Mouse (Mus musculus) kidney, embryonic 16.5 days (tissue): ENCODE data around the gene Ccdc33. TPM values are rescaled to one million over a fixed set of nuclear protein-coding genes. Genes with fewer than 3 reads are reported as not detected.

Experiments used
- ATAC-seq: fragments of 200-750 bp; cut with Nextera tagmentation; 2 replicates; pipeline ENCODE4 v1.8.0; 2017; ENCODE audit warnings: moderate TSS enrichment; ENCODE audit not compliant: low FRiP score, low TSS enrichment
- H3K27ac ChIP-seq: fragments of 300-500 bp; sonication (generic); 2 replicates; pipeline ENCODE4 v1.5.1; 2014; ENCODE audit warnings: low read length
- H3K27me3 ChIP-seq: fragments of 300-500 bp; sonication (generic); 2 replicates; pipeline ENCODE4 v1.6.1; 2014; ENCODE audit warnings: low read length, control low read depth, mixed read lengths; ENCODE audit not compliant: insufficient read depth
- H3K36me3 ChIP-seq: fragments of 300-500 bp; sonication (generic); 2 replicates; pipeline ENCODE4 v1.6.1; 2014; ENCODE audit warnings: low read length, control low read depth, mixed read lengths; ENCODE audit not compliant: insufficient read depth
- H3K4me1 ChIP-seq: fragments of 300-500 bp; sonication (generic); 2 replicates; pipeline ENCODE4 v1.6.1; 2014; ENCODE audit warnings: low read length, control low read depth, mixed read lengths; ENCODE audit not compliant: insufficient read depth
- H3K4me2 ChIP-seq: fragments of 300-500 bp; sonication (generic); replicated peaks from 2 replicates; pipeline ENCODE4 v1.6.1; 2014; ENCODE audit warnings: low read depth, low read length
- H3K4me3 ChIP-seq: fragments of 300-500 bp; sonication (generic); 2 replicates; pipeline ENCODE4 v1.5.1; 2014; ENCODE audit warnings: mild to moderate bottlenecking, low read length
- H3K9ac ChIP-seq: fragments of 300-500 bp; sonication (generic); replicated peaks from 2 replicates; pipeline ENCODE4 v1.6.1; 2014; ENCODE audit warnings: low read length
- H3K9me3 ChIP-seq: fragments of 300-500 bp; sonication (generic); 2 replicates; pipeline ENCODE4 v1.6.1; 2016; ENCODE audit warnings: low read length, control low read depth
- WGBS: fragments of 180-500 bp; shearing (Covaris S2); extraction: QIAGEN DNeasy Blood & Tissue Kit; methylation state at CpG from one replicate; pipeline ENCODE4 v1.1.7; 2014; 5-methylcytosine and 5-hydroxymethylcytosine counted together
- polyA plus RNA-seq: library from polyadenylated mRNA; unstranded; fragments of >200 nt; fragmentation: Nextera tagmentation; extraction: Ambion mirVana; gene quantifications from 2 replicates; pipeline ENCODE4 v1.2.1, GENCODE M21; 2015

The Ccdc33 gene
- polyA plus RNA-seq, 1 experiment from 2014 or later = 0.21 TPM

DNA sequence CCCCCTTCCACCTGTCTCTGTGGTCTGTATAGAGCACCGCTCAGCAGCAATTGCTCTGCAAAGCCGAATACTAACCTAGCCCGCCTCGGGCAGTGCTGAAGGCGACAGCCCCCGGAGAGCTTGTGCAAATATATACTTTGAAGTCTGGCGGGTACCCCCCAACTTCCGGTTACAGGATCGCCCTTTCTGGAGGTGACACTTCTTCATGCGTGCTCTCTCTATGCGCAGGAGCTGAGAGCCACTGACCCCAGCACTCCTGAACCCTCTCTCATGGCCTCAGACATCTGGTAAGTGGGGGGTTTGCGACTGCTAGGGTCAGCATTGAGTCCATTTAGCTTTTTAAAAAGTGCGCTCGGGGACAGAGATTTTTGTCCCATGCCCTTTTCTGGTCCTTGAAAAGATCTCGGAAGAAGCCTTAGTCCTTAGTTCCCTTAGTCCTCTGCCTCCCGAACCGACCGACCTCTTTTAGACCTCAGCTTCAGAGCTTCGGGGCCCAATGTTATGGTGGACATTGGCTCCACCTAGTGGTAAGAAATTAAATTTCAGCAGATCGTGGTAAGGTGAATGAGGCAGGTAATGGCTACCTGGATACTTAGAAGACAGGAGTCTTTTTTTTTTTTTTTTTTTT, 120.5 kb downstream of the Ccdc33 start:
- H3K4me3 ChIP-seq = peak overlapping the region; percentile 43
- no peaks in the 10 kb centered on the region for H3K9me3 ChIP-seq
- H3K4me2 ChIP-seq = peak overlapping the region; percentile 77
- WGBS = under 1% methylated on average over 20 of the region's 20 CpGs
- no peaks in the 10 kb centered on the region for H3K36me3 ChIP-seq
- peak overlapping the region; percentile 51 for H3K9ac ChIP-seq
- ATAC-seq = peak; percentile 55
- H3K4me1 ChIP-seq = peaks cover 12% of the 10 kb centered on the region
- no peak overlapping the region for H3K27ac ChIP-seq
- peaks cover 15% of the 10 kb centered on the region; the same call in 1 of the 2 replicates for H3K27me3 ChIP-seq

- Histone ChIP-seq H3K9ac (peak overlapping the region; percentile 51), H3K9me3 (no peaks in the 10 kb centered on the region), H3K27ac (no peak overlapping the region), H3K27me3 (peaks cover 15% of the 10 kb centered on the region; the same call in 1 of the 2 replicates), H3K4me1 (peaks cover 13% of the 10 kb centered on the region), H3K4me2 (peak overlapping the region; percentile 77), H3K4me3 (peak overlapping the region; percentile 43), H3K36me3 (no peaks in the 10 kb centered on the region)
- ATAC-seq = peak; percentile 79; the same call in 1 of the 2 replicates
- 16% methylated on average over 13 of the region's 13 CpGs for WGBS
These were observed 121.1 kb downstream of the Ccdc33 start for GRCm38 (mm10) chr9:57997511-57998031.

GRCm38 (mm10) chr9:57995282-57995681, 123.3 kb downstream of the Ccdc33 start:
- WGBS = 41% methylated on average over 4 of the region's 4 CpGs
- Histone ChIP-seq H3K9me3 (no peaks in the 10 kb centered on the region), H3K27me3 (peaks cover 15% of the 10 kb centered on the region; the same call in 1 of the 2 replicates), H3K4me2 (no peak overlapping the region), H3K27ac (no peak overlapping the region), H3K4me1 (peaks cover 13% of the 10 kb centered on the region), H3K36me3 (no peaks in the 10 kb centered on the region), H3K4me3 (no peak overlapping the region), H3K9ac (no peak overlapping the region)
- ATAC-seq = no peak

GRCm38 (mm10) chr9:57992781-57993591, 125.6 kb downstream of the Ccdc33 start:
- no peak overlapping the region for H3K27ac ChIP-seq
- H3K9ac ChIP-seq = no peak overlapping the region
- no peak for ATAC-seq
- no peaks in the 10 kb centered on the region for H3K36me3 ChIP-seq
- H3K27me3 ChIP-seq = peaks cover 10% of the 10 kb centered on the region; the same call in 1 of the 2 replicates
- H3K4me2 ChIP-seq = no peak overlapping the region
- peaks cover 10% of the 10 kb centered on the region for H3K4me1 ChIP-seq
- no peaks in the 10 kb centered on the region for H3K9me3 ChIP-seq
- no peak overlapping the region for H3K4me3 ChIP-seq
- 38% methylated on average over 8 of the region's 8 CpGs for WGBS

GRCm38 (mm10) chr9:57992060-57992459, 126.6 kb downstream of the Ccdc33 start:
- Histone ChIP-seq H3K9me3 (no peaks in the 10 kb centered on the region), H3K4me3 (no peak overlapping the region), H3K4me2 (no peak overlapping the region), H3K9ac (no peak overlapping the region), H3K27ac (no peak overlapping the region), H3K27me3 (peaks cover 10% of the 10 kb centered on the region; the same call in 1 of the 2 replicates), H3K4me1 (peaks cover 4% of the 10 kb centered on the region; the same call in 1 of the 2 replicates), H3K36me3 (no peaks in the 10 kb centered on the region)
- WGBS = 79% methylated on average over 3 of the region's 3 CpGs
- ATAC-seq = no peak

DNA sequence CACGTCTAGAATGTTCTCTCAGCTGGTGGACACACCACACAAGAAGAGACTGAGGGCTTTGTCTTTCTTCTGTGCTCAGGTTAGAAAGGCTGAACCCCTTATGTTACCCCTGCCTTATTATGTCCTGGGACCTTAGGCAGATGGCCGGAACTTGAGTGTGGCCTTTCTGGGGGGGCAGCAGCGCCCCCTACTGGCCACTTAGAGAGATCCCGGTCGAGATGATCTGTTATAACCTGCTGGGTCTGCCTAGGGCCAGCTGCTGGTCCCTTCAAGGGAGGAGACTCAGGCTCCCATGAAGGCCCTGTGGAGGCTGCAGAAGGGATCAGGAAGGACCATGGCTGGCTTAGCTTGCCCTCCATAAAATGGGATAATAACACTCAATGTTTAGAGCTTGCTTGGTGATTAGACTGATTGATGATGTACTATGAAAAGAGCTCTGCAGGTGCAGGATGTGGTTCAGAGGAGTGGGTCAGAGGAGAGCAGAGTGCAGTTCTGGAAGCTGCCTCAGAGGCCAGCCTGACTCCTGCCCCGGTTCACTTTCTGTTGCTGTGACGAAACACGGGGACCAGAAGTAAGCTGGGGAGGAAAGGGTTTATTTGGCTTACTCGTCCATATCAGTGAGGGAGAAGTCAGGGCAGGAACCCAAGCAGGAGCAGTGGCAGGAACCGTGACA, 128.0 kb downstream of the Ccdc33 start:
- Histone ChIP-seq H3K36me3 (no peaks in the 10 kb centered on the region), H3K4me1 (peaks cover 4% of the 10 kb centered on the region; the same call in 1 of the 2 replicates), H3K27ac (no peak overlapping the region), H3K9me3 (no peaks in the 10 kb centered on the region), H3K4me2 (no peak overlapping the region), H3K4me3 (no peak overlapping the region), H3K9ac (no peak overlapping the region), H3K27me3 (no peaks in the 10 kb centered on the region; the same call in 1 of the 2 replicates)
- WGBS = 30% methylated on average over 10 of the region's 10 CpGs
- no peak for ATAC-seq

GRCm38 (mm10) chr9:57989309-57989708, 129.3 kb downstream of the Ccdc33 start:
- peaks cover 4% of the 10 kb centered on the region; the same call in 1 of the 2 replicates for H3K4me1 ChIP-seq
- no peak overlapping the region for H3K4me3 ChIP-seq
- WGBS = 74% methylated on average over 6 of the region's 6 CpGs
- no peak overlapping the region for H3K9ac ChIP-seq
- H3K27ac ChIP-seq = no peak overlapping the region
- no peaks in the 10 kb centered on the region for H3K36me3 ChIP-seq
- no peak for ATAC-seq
- no peaks in the 10 kb centered on the region for H3K9me3 ChIP-seq
- H3K4me2 ChIP-seq = no peak overlapping the region
- no peaks in the 10 kb centered on the region; the same call in 1 of the 2 replicates for H3K27me3 ChIP-seq

- ATAC-seq = no peak
- no peak overlapping the region for H3K27ac ChIP-seq
- H3K9me3 ChIP-seq = no peaks in the 10 kb centered on the region
- no peak overlapping the region for H3K9ac ChIP-seq
- no peak overlapping the region for H3K4me2 ChIP-seq
- H3K36me3 ChIP-seq = no peaks in the 10 kb centered on the region
- 81% methylated on average over 2 of the region's 2 CpGs for WGBS
- no peak overlapping the region for H3K4me3 ChIP-seq
- H3K4me1 ChIP-seq = peaks cover 3% of the 10 kb centered on the region; the same call in 1 of the 2 replicates
- no peaks in the 10 kb centered on the region; the same call in 1 of the 2 replicates for H3K27me3 ChIP-seq
These were observed 130.5 kb downstream of the Ccdc33 start for GRCm38 (mm10) chr9:57988098-57988497.

DNA sequence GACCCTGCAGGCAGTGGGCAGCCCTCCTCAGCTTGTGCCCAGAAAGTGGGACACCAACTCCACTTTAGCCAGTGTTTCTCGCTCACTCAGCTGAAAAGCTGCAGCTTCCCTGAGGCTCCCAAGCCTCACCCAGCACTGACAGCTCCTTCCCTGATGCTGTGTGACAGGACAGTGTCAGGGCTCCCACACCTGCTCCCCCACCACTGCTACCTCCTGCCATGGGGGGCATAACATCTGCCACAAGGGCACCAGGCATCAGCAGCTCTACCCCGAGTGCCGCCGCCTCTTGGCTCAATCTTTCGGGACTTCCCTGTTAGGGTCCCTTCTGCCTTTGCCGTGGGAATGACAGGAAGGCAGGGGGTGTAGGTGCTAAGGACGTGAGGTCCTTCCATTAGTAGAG, 132.3 kb downstream of the Ccdc33 start:
- Histone ChIP-seq H3K27ac (no peak overlapping the region), H3K4me2 (no peak overlapping the region), H3K27me3 (no peaks in the 10 kb centered on the region), H3K36me3 (no peaks in the 10 kb centered on the region), H3K9ac (no peak overlapping the region), H3K9me3 (no peaks in the 10 kb centered on the region), H3K4me3 (no peak overlapping the region), H3K4me1 (no peaks in the 10 kb centered on the region)
- 79% methylated on average over 7 of the region's 7 CpGs for WGBS
- ATAC-seq = no peak
